Mouse (Mus musculus) urinary bladder, postnatal 14 days (tissue): ENCODE results near the gene Slc48a1.

ENCODE experiments used
- DNase-seq: peaks from one replicate; pipeline ENCODE4 v3.0.0; 2021; ENCODE audit warnings: low spot score

The Slc48a1 gene

DNA sequence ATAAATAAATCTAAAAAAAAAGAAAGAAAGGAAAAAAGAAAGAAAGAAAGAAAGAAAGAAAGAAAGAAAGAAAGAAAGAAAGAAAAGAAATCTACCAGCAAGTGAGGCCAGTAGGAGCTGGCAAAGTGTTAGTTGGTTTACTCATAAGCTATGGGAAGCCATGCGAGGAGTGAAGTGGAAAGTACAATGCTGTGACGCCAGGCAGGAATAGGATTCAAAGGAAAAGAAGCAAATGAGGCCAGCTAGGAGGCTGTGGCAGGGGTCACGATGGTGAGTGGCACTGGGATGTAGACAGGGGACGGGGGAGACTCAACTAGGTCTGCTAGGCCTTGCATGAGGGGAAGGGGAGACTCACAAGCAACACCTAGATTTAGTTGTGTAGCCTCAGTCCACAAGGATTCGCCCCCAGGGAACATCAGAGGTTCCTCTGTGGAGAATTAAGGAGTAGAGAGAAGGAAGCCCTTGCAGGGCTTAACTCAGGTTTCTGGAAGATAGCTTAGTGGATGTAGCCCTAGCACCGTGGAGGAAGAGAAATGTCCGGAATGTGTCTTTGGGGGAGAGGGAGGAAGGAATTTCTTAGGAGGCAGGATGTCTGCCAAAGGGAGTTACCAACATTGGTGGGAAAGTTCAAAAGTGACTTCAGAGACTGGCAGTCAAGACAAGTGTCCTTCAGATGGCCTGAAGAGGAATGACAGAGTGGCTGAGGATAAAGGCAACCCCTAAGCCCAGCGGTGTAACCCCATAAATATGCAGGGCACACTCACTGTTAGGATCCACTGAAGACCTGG is at the start of gene Slc48a1:
Slc48a1 (plus strand) TSS at position 210 of the 788 bp plus-strand sequence.
- DNase-seq, result no peak

DNA sequence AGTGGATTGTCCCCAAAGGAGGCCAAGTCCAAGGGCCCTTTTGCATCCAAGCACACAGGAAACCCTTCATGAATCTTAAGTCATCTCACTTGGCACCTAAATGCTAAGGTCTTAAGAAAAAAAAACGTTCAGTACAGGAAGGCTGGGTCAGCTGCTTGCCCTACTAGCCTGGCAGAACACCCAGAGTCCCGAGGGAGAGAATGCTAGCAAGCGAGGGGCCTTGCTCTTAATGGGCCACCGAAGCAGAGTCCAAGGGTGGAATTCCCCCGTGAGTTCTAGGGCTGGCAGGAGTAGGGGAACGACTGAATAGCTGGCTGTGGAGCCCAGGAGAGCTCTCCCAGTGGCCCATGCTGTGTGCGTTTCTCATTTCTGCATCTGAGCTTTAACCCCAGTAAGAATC is 49.5 kb upstream of the Slc48a1 start:
- DNase-seq, result no peak

DNA sequence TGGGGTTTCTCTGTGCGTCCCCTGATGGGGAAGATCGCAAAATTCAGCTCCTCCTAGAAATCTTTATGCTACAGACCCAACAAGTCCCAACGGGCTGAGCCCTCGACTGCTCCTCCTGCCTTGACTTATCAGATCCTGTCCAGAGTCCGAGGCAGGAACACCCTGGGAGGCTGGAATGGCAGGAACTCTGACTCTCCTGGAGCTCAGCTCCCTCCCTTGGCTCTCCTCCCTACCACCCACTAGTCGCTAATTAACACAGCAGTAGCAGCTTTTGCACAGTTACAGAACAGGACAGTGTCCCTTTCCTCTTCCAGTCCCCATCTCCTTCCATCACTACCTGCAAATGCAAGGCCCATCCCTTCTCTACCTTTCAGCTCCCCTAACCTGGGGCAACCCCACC is 48.0 kb upstream of the Slc48a1 start:
- DNase-seq, result no peak

DNA sequence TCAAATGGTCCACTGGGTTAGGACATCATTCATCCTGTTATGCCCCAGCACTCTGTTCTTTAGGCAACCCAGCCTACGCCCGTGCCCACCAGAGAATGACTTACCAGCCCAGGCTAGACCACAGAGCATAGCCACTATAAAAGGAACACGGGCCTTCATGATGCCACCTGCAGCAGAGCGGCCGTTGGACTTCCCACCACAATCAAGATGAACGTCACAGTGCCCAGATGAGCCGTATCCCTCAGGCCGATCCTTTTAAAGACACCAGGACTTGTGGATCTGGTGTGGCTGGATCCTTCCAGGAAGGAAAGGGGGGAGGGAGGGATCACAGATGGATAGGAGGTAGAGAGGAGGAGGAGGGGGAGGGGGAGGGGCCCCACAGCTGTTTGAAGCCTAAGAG is 47.2 kb upstream of the Slc48a1 start, which contains the start of gene Endou:
Endou (minus strand) TSS at position 229 of the 400 bp plus-strand sequence.
- no peak for DNase-seq

DNA sequence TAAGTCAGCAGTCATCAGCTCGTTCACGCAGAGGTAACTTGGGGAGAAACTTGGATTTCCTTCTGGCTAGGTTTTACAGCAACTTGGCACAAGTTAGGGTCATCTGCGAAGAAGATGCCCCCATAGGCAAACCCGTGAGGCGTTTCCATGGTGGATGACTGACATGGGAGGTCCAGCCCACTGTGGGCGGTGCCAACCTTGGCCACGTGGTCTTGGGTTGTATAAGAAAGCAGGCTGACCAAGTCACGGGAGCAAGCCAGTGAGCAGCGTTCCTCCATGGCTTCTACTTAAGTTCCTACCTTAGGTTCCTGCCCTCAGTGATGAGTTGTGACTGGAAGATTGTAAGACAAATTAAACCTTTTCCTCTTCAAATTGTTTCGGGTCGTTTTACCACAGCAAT is 46.3 kb upstream of the Slc48a1 start:
- DNase-seq, result no peak

DNA sequence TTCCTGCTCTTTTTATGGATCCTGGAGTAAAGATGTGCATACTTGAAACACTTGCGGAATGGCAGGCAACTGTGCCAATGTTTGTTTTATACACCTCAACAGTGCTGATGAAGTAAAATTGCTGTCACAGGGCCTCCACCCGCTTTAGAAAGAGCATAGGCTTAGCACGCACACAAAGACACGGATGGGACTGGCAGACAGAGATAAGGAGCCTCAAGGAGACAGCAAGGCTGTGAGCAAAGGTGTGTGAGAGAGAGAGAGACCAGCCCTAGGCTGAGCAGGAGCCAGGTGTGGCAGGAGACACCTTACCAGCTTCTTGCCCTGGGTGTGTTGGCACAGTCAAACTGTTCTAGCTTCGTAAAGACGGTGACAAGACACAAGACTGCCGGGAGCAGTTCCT is 39.4 kb upstream of the Slc48a1 start:
- DNase-seq, result no peak

DNA sequence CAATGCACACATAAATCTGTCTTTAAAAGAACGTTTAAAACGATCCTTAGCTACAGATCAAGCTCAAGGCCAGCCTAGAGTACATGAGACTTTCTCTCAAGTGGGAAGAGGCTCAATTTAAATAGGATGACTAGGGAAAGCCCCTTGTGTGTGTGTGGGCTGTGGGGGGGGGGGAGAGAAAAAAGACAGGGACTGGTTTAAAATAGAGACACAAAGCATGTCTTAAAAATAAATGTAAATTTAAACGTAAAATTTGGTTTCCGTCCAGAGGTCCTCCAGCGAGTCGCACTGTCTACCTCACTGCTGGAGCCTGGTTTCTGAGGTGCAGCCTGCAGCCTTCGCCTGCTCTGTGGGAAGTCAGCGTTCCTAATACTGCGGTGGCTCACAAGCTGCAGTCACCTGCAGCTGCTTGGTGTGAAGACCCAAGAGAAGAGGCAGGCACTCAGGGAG is 38.0 kb upstream of the Slc48a1 start:
- DNase-seq, result no peak

DNA sequence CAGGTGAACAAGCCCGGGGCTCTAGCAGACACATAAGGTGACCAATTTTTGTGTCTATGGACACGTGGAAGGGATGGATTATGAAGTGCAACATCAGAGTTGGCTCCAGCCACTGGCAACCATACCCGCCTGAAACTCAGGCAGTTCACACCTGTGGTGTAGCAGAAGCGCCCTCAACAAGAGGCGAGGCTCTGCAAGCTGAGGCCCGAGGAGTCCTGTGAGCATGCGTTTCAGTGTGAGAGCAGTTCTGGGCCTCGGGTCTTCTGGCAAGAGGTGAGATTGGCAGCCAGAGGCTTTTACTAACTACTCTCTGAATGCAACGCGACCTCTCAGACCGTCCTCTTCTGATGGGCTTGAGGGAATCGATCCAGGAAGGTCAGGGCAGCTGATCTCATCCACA is 36.7 kb upstream of the Slc48a1 start:
- no peak for DNase-seq

DNA sequence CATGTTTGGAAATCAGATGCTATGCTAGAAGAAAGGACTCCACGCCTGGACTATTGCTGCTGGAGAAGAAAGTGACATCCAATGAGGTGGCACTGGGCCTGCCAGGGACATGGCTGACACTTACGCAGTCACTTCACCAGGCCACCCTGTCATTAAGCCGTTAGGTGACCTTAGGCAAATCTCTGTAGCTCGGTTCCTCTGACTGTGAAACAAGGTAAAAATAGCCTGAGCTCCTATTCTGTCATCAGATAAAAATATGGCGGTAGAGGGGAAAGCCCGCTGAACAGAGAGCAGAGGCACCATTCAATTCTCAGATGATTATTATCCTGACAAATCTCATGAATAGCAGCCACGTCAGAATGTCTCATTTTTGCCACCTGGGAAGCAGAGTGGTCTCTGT is 36.2 kb upstream of the Slc48a1 start:
- no peak for DNase-seq

DNA sequence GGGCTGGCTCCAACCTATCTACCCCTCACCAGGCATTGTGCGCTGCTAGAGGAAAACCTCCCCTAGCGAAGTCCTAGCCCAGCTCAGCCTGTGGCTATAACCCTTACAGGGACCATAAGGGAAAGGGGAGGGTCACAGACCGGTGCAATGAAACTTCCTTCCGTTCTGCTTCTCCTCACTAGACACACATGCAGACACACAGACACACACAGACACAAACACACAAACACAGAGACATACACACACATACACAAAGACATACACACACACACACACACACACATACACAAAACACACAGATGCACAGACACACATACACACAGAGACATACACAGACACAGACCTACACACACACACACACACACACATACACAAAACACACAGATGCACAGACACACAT is 35.7 kb upstream of the Slc48a1 start:
- no peak for DNase-seq

DNA sequence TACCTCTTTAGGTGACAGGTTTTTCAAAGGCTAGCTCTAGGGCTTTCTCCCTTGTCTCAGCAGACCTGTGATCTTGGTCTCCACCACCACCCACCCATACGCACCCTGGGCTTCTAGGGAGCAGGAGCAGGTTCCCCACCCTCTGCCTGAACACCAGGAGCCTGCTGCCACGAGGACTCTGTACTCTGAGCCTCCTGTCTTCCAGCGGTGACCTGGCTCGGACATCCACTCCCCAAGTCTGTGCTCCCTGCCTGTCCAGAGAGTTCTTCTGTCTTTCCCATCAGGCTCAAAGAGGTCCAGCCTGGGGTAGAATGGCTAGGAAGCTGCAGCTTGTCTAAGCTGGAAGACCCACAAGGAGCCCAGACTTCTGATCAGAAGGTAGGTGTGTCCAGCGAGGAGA is 35.1 kb upstream of the Slc48a1 start:
- DNase-seq, result no peak

DNA sequence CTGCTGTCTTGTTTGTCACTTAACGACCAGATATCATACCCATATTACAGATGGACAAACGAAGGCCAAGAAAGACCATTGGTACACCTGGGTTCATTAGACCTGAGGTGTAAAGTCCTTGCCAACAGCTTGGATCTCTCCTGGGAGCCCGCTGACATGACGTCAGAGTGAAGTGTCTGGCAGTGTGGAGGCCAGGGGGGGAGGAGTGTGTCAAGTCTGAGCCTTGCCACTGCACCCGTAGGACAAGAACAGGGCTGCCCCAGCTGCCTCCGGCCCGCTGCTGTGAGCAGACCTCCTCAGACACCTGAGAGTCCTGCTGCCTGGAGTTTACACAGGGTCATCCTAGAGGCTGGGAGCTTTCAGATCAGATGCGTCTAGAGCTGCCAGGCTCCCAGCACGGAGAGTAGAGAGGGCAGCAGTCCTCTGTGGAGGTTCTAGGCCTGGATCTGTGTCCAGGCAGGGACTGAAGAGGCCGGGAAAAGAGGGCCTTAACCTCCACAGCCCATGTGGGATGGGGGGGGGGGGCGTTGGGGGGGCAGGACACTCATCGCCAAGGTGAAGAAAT is 34.3 kb upstream of the Slc48a1 start:
- no peak for DNase-seq

DNA sequence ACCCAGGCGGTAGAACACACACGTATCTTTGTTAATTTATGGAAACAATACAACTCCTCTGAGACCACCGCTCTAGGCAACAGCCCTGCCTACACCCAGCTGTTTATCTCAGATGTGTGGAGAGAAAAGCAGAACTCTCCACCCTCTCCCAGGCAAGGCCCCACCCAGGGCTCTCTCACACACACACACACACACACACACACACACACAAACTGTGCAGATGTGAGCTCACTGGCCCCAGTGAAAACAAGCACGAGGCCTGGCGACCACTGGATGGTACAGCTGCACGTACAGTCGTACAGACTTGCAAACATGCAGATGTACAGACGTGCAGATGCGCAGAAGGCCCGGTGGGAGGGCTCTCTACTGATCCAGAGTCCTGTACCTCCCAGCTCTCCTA is 33.4 kb upstream of the Slc48a1 start:
- DNase-seq, result no peak

DNA sequence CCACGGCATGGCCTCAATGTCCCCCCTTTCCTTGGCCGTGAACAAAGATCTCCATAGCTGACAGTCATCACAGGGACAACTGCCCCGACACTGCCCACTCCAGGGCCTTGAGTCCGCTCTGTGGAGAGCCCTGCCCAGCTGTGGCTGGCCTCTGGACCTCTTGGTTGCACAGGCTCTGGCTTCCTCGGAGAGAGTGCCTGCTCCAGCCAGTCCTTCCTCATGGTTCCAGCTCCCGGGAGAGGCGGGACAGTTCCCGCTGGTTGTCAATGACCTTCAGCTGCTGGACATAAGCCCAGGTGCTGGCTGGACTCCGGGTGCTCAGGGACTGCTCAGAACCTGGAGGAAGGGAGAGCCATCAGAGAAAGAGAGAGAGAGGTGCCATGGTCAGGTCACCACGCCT is 33.0 kb upstream of the Slc48a1 start:
- peak; percentile 47 for DNase-seq

DNA sequence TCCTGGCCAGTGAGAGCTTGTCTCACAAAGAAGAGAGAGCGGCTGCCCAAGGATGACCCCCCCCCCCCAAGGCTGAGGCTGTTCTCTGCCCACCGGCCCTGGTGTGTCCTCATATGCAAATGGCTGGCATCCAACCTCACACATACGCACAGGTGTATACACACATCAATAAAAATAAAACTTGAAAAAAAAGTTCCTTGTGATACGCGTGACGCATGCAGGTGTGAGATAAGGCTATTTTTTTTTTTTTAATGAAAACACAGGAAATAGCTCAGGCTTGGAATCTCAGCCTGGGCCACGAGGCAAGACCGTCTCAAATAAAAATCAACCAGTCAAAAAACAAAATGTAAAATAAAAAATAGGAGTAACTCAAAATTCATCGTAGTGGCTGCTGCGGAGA is 32.0 kb upstream of the Slc48a1 start:
- DNase-seq, result no peak

DNA sequence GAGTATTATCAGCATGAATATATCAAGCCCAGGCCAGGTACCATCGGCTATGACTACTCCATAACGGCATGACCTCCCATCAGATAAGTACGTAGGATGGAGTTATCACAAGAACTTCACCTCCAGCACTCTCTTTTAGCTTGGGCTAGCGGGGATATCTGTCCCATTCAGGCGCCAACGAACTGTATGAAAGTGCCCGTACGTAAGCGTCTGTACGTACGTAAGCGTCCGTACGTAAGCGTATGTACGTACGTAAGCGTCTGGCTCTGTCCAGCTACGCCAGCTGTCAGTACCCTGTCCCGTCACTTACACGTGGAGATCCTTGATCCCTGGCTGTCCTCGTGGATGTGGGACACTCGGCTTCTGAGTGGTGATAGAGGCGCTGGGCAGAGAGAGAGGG is 31.6 kb upstream of the Slc48a1 start:
- no peak for DNase-seq

DNA sequence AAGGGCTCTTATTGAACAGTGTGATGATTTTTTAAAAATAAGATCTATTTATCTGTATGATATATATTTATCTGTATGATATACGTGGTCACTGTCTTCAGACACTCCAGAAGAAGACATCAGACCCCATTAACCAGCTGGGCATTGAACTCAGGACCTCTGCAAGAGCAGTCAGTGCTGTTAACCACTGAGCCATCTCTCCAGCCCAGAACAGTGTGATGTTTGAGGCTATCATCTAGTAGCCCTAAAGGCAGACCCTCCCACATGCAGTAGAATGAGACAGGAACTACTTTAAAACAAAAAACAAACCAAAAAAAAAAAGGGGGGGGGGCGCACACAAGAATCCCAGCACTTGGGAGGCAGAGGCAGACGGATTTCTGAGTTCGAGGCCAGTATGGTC is 30.8 kb upstream of the Slc48a1 start:
- no peak for DNase-seq

DNA sequence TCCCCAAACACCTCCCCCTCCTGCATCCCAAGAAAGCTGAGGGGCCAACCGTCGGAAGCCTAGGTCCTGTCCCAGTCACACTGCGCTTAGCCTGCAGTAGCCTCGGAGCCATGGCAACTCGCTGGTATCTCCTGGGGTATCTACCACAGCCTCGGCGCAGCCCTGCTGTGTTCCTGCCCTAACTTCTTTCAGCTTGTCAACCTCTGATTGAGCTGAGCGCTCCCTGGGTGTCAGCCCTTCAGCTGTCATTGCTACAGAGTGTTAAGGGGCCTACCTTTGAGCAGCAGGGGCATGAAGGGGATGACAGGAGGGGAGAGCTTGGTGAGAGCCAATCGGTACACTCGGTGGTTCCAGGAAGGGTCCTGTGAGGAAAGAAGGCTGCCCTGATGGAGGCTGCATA is 30.0 kb upstream of the Slc48a1 start:
- DNase-seq, result no peak

DNA sequence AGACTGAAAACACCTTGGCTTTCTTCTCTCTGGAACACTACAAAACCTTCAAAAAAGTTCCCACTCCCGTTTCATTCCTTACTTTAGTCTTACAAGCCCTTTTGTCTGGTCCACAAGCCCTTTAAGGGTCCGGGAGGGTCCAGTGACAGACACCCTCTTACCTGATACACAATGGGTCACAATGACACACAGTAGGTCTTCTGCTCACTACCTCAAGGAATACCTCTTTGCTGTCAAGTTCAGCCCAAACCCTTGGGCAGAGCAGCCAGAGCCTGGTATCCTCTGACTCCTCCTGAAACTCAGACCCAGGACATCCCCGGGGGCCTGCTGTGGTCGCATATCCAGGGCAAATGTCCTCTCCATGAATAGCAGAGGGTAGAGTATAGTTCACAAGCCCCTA is 29.4 kb upstream of the Slc48a1 start:
- DNase-seq, result no peak

DNA sequence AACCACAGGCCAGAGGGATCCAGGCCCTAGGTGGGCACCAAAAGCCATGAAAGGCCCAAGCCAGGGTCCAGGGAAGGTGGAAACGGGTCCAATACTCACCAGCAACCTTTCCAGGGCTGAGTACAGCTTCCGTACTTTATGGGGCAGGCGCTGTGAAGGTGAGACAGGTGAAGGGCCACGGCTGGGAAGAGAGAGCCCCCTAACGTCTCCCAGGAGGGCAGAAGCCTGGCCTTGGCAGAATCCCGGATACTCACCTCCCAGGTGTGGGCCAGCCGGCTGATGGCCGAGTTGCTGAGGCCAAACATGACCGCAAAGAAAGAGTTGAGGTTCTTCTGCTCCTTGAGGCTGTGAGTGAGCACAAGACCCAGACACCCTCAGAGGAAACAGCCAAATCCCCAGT is 28.9 kb upstream of the Slc48a1 start:
- no peak for DNase-seq

DNA sequence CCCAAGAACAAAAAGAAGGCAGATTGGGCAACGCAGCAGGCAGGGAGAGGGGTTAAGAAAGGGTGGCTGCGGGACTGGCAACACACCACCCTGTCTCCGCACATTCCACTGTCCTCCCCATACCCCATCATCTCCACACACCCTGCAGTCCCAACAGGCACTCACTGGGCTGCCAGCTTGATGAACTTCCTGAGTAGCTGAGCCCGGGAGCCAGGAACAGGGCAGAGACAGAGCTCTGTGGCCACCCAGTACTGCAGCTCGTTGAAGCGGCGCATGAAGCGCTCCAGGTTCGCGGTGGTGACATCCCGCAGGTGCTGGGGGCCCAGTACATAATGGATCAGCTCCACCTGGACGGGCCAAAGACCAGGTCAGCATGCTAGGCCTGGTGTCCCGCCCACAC is 28.5 kb upstream of the Slc48a1 start:
- no peak for DNase-seq

DNA sequence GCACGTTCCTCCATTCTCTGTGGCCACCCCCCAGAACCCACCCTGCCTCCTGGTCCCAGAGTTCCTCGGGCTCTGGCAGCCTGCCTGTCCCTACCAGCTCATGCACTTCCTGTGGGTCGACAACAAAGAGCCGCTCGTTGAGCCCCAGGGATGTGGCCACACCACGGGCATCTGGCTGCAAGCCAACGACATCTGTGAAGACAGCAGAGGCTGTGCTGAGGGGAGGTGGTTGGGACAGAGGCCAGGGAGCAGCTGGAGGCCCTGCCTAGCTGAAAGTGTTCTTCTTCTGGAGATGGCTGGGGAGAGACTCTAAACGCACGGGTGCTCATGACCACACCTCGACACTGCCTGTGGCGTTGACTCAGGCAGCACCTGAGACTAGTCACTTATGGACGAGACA is 27.6 kb upstream of the Slc48a1 start:
- peak; percentile 61 for DNase-seq

DNA sequence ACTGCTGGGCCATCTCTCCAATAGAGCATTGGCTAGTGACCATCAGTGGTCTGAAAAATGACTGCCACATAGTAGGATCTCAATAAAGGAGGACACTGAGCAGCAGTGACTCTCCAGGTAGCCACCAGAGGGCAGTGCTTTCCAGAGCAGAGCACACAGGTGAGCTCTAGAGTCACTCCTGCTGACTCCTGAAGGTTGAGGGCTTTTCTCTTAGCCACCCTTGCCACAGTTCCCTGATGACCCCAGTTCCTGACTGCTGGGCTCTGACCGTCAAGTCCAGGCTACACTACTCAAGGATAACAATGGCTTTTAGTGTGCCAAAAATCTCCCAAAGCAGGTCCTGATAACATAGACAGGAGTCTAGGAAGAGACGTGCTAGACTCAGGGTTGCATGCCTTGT is 26.6 kb upstream of the Slc48a1 start:
- DNase-seq, result no peak

DNA sequence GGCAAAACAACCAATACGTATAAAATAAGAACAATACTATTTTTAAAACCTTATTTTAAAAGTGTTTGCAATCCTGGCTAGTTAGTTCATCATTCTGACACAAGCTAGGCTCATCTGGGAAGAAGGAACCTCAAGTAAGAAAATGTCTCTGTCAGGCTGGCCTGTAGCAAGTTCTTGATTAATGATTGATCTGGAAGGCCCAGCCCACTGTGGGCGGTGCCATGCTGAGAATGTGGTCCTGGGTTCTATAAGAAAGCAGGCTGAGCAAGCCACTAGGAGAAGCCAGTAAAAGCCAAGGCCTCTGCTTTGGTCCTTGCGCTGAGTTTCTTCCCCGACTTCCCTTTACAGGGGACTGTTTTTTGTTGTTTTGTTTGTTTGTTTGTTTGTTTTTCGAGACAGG is 25.8 kb upstream of the Slc48a1 start:
- no peak for DNase-seq
